Mouse (Mus musculus) heart, adult 9 months (tissue): ENCODE data around the gene Pm20d1.
"Not testable (repeated sequence)": the region's sequence is repeated elsewhere in the genome, so short reads cannot be mapped to it uniquely, and the experiment has no call there.

Experiments
- DNase-seq, 2 experiments: peaks; one replicate each; pipeline ENCODE4 v3.0.0; 2022; ENCODE audit warnings: low spot score in 2 of 2

The Pm20d1 gene

GRCm38 (mm10) chr1:131794591-131794990 lies 2.6 kb upstream of the Pm20d1 start:
- peak; percentile 18 to 25 for DNase-seq

- no peak for DNase-seq
These were observed 2.0 kb upstream of the Pm20d1 start for GRCm38 (mm10) chr1:131795171-131795570.

GRCm38 (mm10) chr1:131800001-131800400 lies 2.8 kb downstream of the Pm20d1 start:
- DNase-seq: no peak

DNA sequence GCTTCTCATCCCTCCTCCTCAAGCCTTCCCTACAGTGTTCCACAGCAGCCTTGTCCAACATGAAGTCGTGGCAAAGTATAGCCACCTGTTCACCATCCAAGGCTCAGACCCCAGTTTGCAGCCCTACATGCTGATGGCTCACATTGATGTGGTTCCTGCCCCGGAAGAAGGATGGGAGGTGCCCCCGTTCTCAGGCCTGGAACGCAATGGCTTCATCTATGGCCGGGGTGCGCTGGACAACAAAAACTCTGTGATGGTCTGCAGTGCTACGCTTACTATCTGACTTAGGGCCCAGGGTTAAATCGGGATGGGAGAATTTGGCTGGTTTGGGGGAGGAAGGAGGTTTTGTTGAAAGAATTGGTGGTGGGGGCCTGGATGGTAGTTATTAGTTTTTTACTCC lies 3.9 kb downstream of the Pm20d1 start:
- DNase-seq: no peak

DNA sequence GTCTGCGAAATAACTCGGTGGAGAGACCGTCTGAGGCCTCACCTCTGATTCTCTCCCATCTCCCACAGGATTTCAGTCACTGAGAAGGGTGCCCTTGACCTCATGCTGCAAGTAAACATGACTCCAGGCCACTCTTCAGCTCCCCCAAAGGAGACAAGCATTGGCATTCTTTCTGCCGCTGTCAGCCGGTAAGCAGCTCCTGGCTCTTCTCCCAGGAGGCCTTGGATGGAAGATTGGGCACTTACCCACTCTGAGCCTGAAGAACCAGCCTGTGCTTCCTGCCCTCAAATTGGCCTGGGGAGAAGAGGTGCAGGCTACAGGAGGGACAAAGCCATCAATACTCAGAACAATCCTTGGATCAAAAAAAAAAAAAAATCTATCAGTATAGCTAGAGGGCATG lies 5.5 kb downstream of the Pm20d1 start:
- DNase-seq: peak; percentile 19 to 44

GRCm38 (mm10) chr1:131804166-131804565 lies 7.0 kb downstream of the Pm20d1 start:
- no peak for DNase-seq

- no peak for DNase-seq
These were observed 11.8 kb downstream of the Pm20d1 start for GRCm38 (mm10) chr1:131808986-131809385.

- DNase-seq: no peak
These were observed 12.5 kb downstream of the Pm20d1 start for GRCm38 (mm10) chr1:131809651-131810050.

- DNase-seq: no peak
These were observed 14.2 kb downstream of the Pm20d1 start for GRCm38 (mm10) chr1:131811393-131811792.

- no peak for DNase-seq
These were observed 14.8 kb downstream of the Pm20d1 start for GRCm38 (mm10) chr1:131812006-131812405.

- no peak for DNase-seq
These were observed 15.6 kb downstream of the Pm20d1 start for GRCm38 (mm10) chr1:131812631-131813295.

- no peak for DNase-seq
These were observed 16.6 kb downstream of the Pm20d1 start for GRCm38 (mm10) chr1:131813731-131814130.

GRCm38 (mm10) chr1:131814191-131814590 lies 17.0 kb downstream of the Pm20d1 start:
- DNase-seq: no peak

- DNase-seq: no peak
These were observed 19.7 kb downstream of the Pm20d1 start for GRCm38 (mm10) chr1:131816886-131817285.

GRCm38 (mm10) chr1:131820353-131820752 lies 23.2 kb downstream of the Pm20d1 start:
- not testable (repeated sequence) for DNase-seq

DNA sequence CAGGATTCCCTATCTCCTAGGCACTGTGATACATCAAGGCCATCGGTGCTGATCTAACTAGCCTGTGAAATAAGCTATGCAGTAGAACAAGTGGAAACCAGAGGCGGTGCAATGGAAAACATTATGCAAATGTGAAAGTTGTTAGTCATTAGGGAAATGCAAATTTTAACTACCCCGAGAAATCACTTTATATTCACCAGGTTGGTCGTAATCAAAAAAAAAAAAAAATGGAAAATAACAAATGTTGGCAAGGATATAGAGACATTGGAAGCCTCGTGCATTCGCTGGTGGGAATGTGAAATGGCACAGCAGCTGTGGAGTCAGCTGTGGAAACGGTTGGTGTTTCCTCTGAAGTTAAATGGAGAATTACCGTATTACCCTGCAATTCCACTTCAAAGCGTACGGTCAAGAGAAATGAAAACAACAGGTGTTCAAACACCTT lies 23.7 kb downstream of the Pm20d1 start:
- DNase-seq: no peak

- DNase-seq: no peak
These were observed 25.1 kb downstream of the Pm20d1 start for GRCm38 (mm10) chr1:131822292-131822691.

DNA sequence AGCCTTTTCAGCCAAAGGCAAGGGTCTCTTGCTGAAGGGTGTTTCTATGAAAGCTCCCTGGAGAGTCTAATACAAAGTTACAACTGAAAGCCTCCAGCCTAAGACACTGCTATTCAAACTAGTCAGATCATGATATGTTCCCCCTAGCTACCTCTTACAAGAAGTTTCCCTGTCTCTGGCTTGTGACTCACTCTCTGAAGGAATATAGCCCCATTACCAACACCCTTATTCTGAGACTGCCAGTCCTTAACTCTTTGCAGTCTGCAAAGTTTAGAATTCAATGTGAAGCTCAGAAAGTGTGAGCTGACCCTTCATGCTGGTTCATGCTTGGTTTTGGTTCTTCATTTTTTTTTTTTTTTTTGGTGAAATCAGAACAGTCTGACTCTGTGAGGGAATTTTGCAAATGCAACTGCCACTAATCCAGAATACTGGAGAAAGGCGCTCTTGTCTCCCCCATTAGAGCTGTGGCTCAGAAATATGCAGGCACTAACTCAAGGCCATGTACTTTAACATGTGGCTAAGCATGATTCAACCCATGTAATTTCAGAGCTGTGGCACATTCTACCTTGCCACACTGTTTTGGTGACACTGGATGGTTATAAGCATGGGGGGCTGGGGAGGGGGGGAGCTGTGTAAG lies 25.8 kb downstream of the Pm20d1 start:
- DNase-seq: no peak

DNA sequence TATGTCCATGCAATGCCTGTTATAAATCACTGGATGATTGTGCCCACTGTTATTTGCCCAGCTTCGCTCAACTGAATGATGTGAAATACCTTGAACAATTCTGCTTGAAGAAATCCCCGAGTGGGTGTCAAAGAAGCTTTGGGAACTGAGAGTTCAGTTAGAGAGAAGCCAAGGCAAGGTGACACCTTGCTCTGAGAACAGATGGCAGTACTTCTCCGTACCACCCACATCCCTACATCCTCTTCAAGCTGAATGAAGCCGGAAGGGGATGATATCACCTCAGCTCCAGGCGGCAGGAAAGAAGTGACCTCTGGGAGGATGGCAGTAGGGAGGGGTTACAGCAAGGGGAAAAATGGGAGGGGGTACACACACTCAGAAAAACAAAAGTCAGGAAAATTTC lies 26.4 kb downstream of the Pm20d1 start:
- no peak for DNase-seq

GRCm38 (mm10) chr1:131824528-131825181 lies 27.5 kb downstream of the Pm20d1 start:
- no peak for DNase-seq

- no peak for DNase-seq
These were observed 30.1 kb downstream of the Pm20d1 start, which contains the start of gene Slc41a1 for GRCm38 (mm10) chr1:131827207-131827786. Gene Slc41a1, plus strand, starts transcription at chr1:131827493.

DNA sequence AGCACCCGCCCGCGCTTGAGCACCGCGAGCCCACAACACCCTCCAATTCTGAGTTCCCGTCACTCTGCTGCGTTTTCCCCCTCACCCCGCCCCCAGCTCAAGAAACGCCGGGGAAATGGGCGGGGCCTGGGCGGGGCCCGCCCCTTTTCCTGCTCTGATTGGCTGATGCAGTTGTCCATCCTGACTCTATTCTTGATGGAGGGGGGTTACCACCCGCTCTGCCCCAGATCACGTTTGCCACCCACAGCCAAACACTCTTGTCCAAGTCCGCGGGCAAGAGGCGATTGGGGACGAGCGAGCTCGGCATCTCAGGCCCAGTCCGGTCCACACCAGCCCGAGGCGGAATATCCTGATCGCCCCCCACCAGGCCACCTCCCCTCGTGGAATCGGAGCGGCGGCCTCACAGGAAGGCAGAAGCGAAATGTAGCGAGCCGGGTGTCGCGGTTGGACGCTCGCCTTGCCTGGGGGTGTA lies 30.6 kb downstream of the Pm20d1 start:
- DNase-seq: peak; percentile 95 to 96
